Mouse (Mus musculus) limb, embryonic 14.5 days (tissue): ENCODE data around the gene Ldlrap1. TPM values are rescaled to one million over a fixed set of nuclear protein-coding genes. Genes with fewer than 3 reads are reported as not detected.

ENCODE experiments used
- ATAC-seq: fragments of 200-750 bp; cut with Nextera tagmentation; 2 replicates; pipeline ENCODE4 v1.8.0; 2017; ENCODE audit warnings: low read depth, moderate number of reproducible peaks, moderate TSS enrichment; ENCODE audit not compliant: low FRiP score
- DNase-seq: peaks from one replicate; pipeline ENCODE4 v3.0.0-alpha.2; 2015; ENCODE audit warnings: low spot score
- H3K27ac ChIP-seq: fragments of 300-500 bp; sonication (generic); replicated peaks from 2 replicates; pipeline ENCODE4 v1.5.1; 2014; ENCODE audit warnings: low read depth, mild to moderate bottlenecking, low read length, moderate library complexity, mixed read lengths
- H3K27me3 ChIP-seq: fragments of 300-500 bp; sonication (generic); 2 replicates; pipeline ENCODE4 v1.6.1; 2014; ENCODE audit warnings: low read length, mixed read lengths; ENCODE audit not compliant: control insufficient read depth, insufficient read depth
- H3K36me3 ChIP-seq: fragments of 300-500 bp; sonication (generic); 2 replicates; pipeline ENCODE4 v1.6.1; 2014; ENCODE audit warnings: mild to moderate bottlenecking, low read length, moderate library complexity, mixed read lengths; ENCODE audit not compliant: control insufficient read depth, insufficient read depth
- H3K4me1 ChIP-seq: fragments of 300-500 bp; sonication (generic); 2 replicates; pipeline ENCODE4 v1.6.1; 2014; ENCODE audit warnings: antibody characterized with exemption, low read length, mixed read lengths; ENCODE audit not compliant: control insufficient read depth, insufficient read depth
- H3K4me2 ChIP-seq: fragments of 300-500 bp; sonication (generic); replicated peaks from 2 replicates; pipeline ENCODE4 v1.6.1; 2014; ENCODE audit warnings: low read depth, mild to moderate bottlenecking, low read length, moderate library complexity; ENCODE audit not compliant: severe bottlenecking
- H3K4me3 ChIP-seq: fragments of 300-500 bp; sonication (generic); replicated peaks from 2 replicates; pipeline ENCODE4 v1.5.1; 2014; ENCODE audit warnings: low read length
- H3K9ac ChIP-seq: fragments of 300-500 bp; sonication (generic); 2 replicates; pipeline ENCODE4 v1.6.1; 2014; ENCODE audit warnings: mild to moderate bottlenecking, low read depth, low read length, moderate library complexity; ENCODE audit not compliant: severe bottlenecking
- H3K9me3 ChIP-seq: fragments of 300-500 bp; sonication (generic); 2 replicates; pipeline ENCODE4 v1.6.1; 2016; ENCODE audit warnings: low read length; ENCODE audit not compliant: control insufficient read depth
- POLR2A ChIP-seq: fragments of 200-500 bp; IDR thresholded peaks from 2 replicates; pipeline ENCODE4 v1.8.0; 2012; ENCODE audit warnings: inconsistent platforms, mild to moderate bottlenecking, moderate library complexity, borderline replicate concordance; ENCODE audit not compliant: insufficient read depth, insufficient read length; ENCODE audit errors: extremely low read depth
- WGBS: fragments of 180-500 bp; shearing (Covaris S2); extraction: QIAGEN DNeasy Blood & Tissue Kit; methylation state at CpG from one replicate; pipeline ENCODE4 v1.1.7; 2014; 5-methylcytosine and 5-hydroxymethylcytosine counted together
- polyA plus RNA-seq, 2 experiments: library from polyadenylated mRNA; depleted of rRNA in 1 of 2; stranded (reverse) in 1 of 2; unstranded in 1 of 2; fragments of >200 nt; fragmentation: Nextera tagmentation in 1 of 2; extraction: Ambion mirVana in 1 of 2; gene quantifications; 2 replicates each; pipeline versions ENCODE4 v1.2.1 to v1.2.3; 2012 to 2014

Ldlrap1 gene
- polyA plus RNA-seq, 2 experiments, result 18.0 to 25.1 TPM

- WGBS, result 43% methylated on average over 14 of the region's 14 CpGs
- Histone ChIP-seq H3K4me2 (no peak overlapping the region), H3K27ac (no peak overlapping the region), H3K9ac (no peak overlapping the region), H3K4me3 (no peak overlapping the region), H3K4me1 (0 out of 2 replicates have a peak, but pooled peaks cover 3% of the 10 kb centered on the region), H3K27me3 (no peaks in the 10 kb centered on the region), H3K9me3 (no peaks in the 10 kb centered on the region), H3K36me3 (no peaks in the 10 kb centered on the region)
- no peak for TF ChIP-seq POLR2A
- DNase-seq, result no peak
- 0 out of 2 replicates have a peak, but pooled peaks have one; percentile 32 for ATAC-seq
Measured at GRCm38 (mm10) chr4:134775234-134775944, 7.6 kb upstream of the Ldlrap1 start.

GRCm38 (mm10) chr4:134774126-134774525 lies 6.3 kb upstream of the Ldlrap1 start:
- Histone ChIP-seq H3K4me2 (no peak overlapping the region), H3K4me1 (no peaks in the 10 kb centered on the region), H3K4me3 (no peak overlapping the region), H3K9me3 (no peaks in the 10 kb centered on the region), H3K36me3 (no peaks in the 10 kb centered on the region), H3K9ac (no peak overlapping the region), H3K27me3 (no peaks in the 10 kb centered on the region), H3K27ac (no peak overlapping the region)
- WGBS, result 81% methylated on average over 6 of the region's 6 CpGs
- no peak for TF ChIP-seq POLR2A
- ATAC-seq, result no peak
- DNase-seq, result no peak

- Histone ChIP-seq H3K27ac (no peak overlapping the region), H3K9ac (no peak overlapping the region), H3K27me3 (no peaks in the 10 kb centered on the region), H3K4me3 (no peak overlapping the region), H3K9me3 (no peaks in the 10 kb centered on the region), H3K4me1 (peaks cover 3% of the 10 kb centered on the region), H3K36me3 (no peaks in the 10 kb centered on the region), H3K4me2 (no peak overlapping the region)
- 35% methylated on average over 4 of the region's 4 CpGs for WGBS
- DNase-seq, result no peak
- ATAC-seq, result no peak
- no peak for TF ChIP-seq POLR2A
Measured at GRCm38 (mm10) chr4:134772805-134773674, 5.2 kb upstream of the Ldlrap1 start.

- no peaks in the 10 kb centered on the region for H3K27me3 ChIP-seq
- no peak for ATAC-seq
- H3K36me3 ChIP-seq, result no peaks in the 10 kb centered on the region
- WGBS, result 49% methylated on average over 7 of the region's 7 CpGs
- H3K4me2 ChIP-seq, result no peak overlapping the region
- H3K9ac ChIP-seq, result no peak overlapping the region
- H3K4me1 ChIP-seq, result peaks cover 15% of the 10 kb centered on the region
- H3K4me3 ChIP-seq, result no peak overlapping the region
- no peak for DNase-seq
- TF ChIP-seq POLR2A, result no peak
- no peak overlapping the region for H3K27ac ChIP-seq
- H3K9me3 ChIP-seq, result no peaks in the 10 kb centered on the region
Measured at GRCm38 (mm10) chr4:134769891-134770290, 2.1 kb upstream of the Ldlrap1 start.

- H3K9ac ChIP-seq, result no peak overlapping the region
- DNase-seq (no peak), ATAC-seq (no peak)
- H3K27ac ChIP-seq, result no peak overlapping the region
- 67% methylated on average over 7 of the region's 7 CpGs for WGBS
- H3K4me3 ChIP-seq, result no peak overlapping the region
- H3K36me3 ChIP-seq, result no peaks in the 10 kb centered on the region
- TF ChIP-seq POLR2A, result no peak
- H3K4me1 ChIP-seq, result peaks cover 15% of the 10 kb centered on the region
- no peaks in the 10 kb centered on the region for H3K27me3 ChIP-seq
- no peak overlapping the region for H3K4me2 ChIP-seq
- H3K9me3 ChIP-seq, result no peaks in the 10 kb centered on the region
Measured at GRCm38 (mm10) chr4:134769081-134769811, 1.4 kb upstream of the Ldlrap1 start.
